Mouse (Mus musculus) gastrocnemius, adult 18-20 months (tissue): ENCODE measurements around the gene Tnfsf4. TPM values are rescaled to one million over a fixed set of nuclear protein-coding genes. Genes with fewer than 3 reads are reported as not detected.

ENCODE experiments used
- DNase-seq: peaks from one replicate; pipeline ENCODE4 v3.0.0; 2021; ENCODE audit warnings: low spot score
- total RNA-seq, 2 experiments: library from RNA; stranded (reverse); gene quantifications; 2 replicates each; pipeline ENCODE4 v1.2.3; 2021

Tnfsf4 gene
- total RNA-seq, 2 experiments from 2014 or later: not detected

DNA sequence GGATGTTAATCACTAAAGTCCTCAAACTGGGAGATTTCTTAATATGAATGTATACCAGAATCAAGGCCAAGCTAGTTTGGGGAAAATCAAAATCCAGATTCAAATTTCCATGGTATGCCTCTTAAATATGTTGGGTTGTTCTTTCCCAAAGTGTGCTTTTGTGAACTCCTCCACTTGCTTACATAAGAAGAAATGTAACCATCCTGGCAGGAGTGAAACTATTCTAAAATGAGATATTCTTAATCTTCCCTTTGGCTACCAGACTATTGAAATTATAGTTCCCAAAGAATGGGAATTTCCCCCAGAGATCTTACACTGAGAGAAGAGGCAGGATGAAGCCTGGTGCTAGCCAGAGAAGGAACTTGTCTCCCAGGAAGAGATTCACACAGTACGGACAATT, 57.0 kb downstream of the Tnfsf4 start:
- DNase-seq: no peak

DNA sequence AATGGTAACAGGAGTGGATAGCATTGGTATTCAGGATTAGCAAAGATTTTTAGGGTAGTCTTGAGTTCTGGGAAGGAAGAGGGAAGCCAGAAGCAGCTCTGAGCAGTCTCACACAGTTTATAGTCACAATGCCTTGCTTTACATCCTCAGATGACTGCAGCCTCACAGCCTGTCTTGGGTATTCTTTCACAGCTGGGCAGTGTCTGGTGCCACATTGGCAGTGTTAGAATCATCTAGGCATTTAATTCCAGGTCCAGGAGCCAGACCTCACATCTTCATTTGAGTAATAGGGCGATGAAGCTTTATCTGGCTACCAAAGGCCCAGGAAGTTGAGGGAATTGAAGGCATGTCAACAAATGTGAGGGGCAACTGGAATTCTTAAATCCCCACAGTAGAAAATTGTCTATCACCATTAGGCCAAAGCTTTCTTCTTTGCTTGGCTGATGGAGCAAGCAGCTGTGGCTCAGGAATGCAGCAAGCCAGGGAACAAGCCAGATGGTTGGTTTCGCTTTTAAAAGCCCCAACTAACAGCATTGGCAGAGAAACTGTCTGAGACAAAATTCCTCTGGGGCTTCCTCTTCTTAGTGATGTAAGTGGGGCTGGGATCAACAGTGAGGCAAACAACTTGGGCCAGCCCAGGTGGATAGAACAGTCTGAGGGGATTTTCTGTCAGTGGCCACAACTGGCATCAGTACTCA, 68.3 kb downstream of the Tnfsf4 start:
- peak; percentile 71 for DNase-seq

Other genes starting within 250 kb of the Tnfsf4 start
- not detected for gene Tex50, start 236.1 kb upstream of the Tnfsf4 start, total RNA-seq
- 100 to 1,000 TPM; 128 to 131 TPM for gene Prdx6, start 144.2 kb upstream of the Tnfsf4 start, total RNA-seq
- gene Tnfsf18, start 99.2 kb downstream of the Tnfsf4 start, total RNA-seq: not detected